Mouse (Mus musculus): ENCODE results near the gene Nelfcd. TPM values are rescaled to one million over a fixed set of nuclear protein-coding genes. Genes with fewer than 3 reads are reported as not detected.

Nelfcd gene
- 74.0 and 77.4 TPM in 2 replicates for polyA plus RNA-seq (2012; rRNA removed)

DNA sequence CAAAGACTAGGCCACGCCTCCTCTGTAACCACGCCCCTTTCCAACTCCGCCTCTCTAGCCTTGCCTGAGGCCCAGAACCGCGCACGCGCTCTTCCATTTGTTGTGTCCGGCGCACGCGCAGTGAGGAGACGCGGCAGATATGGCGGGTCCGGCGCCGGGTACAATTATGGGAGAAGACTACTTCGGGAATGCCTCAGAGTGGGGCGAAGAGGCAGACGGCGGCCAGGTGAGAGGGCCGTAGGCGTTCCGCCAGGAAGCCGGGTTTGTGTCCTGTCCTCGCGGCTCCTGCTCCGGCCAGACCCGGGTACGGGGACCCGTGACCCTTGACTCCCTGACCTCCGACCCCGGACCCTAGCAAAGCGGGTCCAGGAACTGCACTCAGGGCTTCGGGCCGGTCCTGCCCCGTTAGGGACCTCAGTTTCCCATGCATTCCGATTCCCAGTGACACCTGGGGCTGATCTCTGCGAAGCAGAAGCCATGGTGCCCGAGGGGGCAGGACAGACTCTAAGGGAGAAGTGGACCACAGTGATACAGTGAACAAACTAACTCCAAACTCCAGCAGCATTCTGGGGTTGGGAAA is at the start of gene Nelfcd:
Gene Nelfcd, plus strand, starts transcription at position 74 of the 580 bp plus-strand sequence.
- TF ChIP-seq CTCF (IDR thresholded peaks at IDR 0.05; ENCODE audit: borderline replicate concordance, insufficient read depth, low read depth, low read length) = no peak
- TF ChIP-seq POLR2A (IDR thresholded peaks at IDR 0.05; ENCODE audit: borderline replicate concordance, insufficient read depth, low read length) = peak; percentile 56; the same call in 1 of the 2 replicates
- no peaks in the 10 kb centered on the region; the same call in 1 of the 2 replicates for H3K4me1 ChIP-seq (ENCODE audit: control insufficient read depth, insufficient read depth, low read length)
- DNase-seq = peak; percentile 91 to 94
- under 1% methylated on average over 40 of the region's 40 CpGs for WGBS
- H3K27me3 ChIP-seq (ENCODE audit: control insufficient read depth, insufficient read depth, low read length) = no peaks in the 10 kb centered on the region
- H3K4me3 ChIP-seq (replicated peaks; ENCODE audit: insufficient read depth, low read depth, low read length) = peak within 1 kb of the TSS; percentile 77
- H3K27ac ChIP-seq (ENCODE audit: insufficient read depth, low read length) = no peak within 1 kb of the TSS

DNA sequence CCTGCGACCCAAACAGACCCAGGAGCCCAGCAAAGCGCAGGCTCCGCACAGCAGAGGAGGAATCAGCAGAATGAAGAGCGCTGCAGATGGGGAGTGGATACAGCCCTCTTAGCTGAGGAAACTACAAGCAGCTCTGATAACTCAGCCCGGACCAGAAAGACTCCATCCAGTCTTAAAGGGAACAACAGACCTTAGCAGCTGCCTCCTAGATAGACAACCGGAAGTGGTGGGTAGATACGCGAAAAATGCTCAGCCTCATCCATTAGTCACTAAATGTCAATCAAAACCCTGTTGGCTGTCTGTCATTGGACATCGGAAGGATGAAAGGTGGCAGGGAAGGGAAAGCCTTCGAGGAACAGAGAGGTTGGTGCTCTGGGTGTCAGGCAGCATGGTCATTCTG is 49.0 kb upstream of the Nelfcd start:
- WGBS = 87% methylated on average over 10 of the region's 10 CpGs
- Histone ChIP-seq H3K27ac (ENCODE audit: insufficient read depth, low read length) (no peak overlapping the region), H3K27me3 (ENCODE audit: control insufficient read depth, insufficient read depth, low read length) (no peaks in the 10 kb centered on the region; the same call in 1 of the 2 replicates), H3K4me3 (replicated peaks; ENCODE audit: insufficient read depth, low read depth, low read length) (no peak overlapping the region), H3K4me1 (ENCODE audit: control insufficient read depth, insufficient read depth, low read length) (no peaks in the 10 kb centered on the region)
- no peak for DNase-seq
- TF ChIP-seq POLR2A (IDR thresholded peaks at IDR 0.05; ENCODE audit: borderline replicate concordance, insufficient read depth, low read length) = no peak
- TF ChIP-seq CTCF (IDR thresholded peaks at IDR 0.05; ENCODE audit: borderline replicate concordance, insufficient read depth, low read depth, low read length) = no peak

GRCm38 (mm10) chr2:174381021-174381420 is 34.6 kb upstream of the Nelfcd start:
- TF ChIP-seq CTCF (IDR thresholded peaks at IDR 0.05; ENCODE audit: borderline replicate concordance, insufficient read depth, low read depth, low read length) = no peak
- TF ChIP-seq POLR2A (IDR thresholded peaks at IDR 0.05; ENCODE audit: borderline replicate concordance, insufficient read depth, low read length) = no peak
- Histone ChIP-seq H3K27ac (ENCODE audit: insufficient read depth, low read length) (no peak overlapping the region), H3K4me3 (replicated peaks; ENCODE audit: insufficient read depth, low read depth, low read length) (no peak overlapping the region), H3K27me3 (ENCODE audit: control insufficient read depth, insufficient read depth, low read length) (no peaks in the 10 kb centered on the region), H3K4me1 (ENCODE audit: control insufficient read depth, insufficient read depth, low read length) (no peaks in the 10 kb centered on the region)
- WGBS = 90% methylated on average over 9 of the region's 9 CpGs
- no peak for DNase-seq

- Histone ChIP-seq H3K27me3 (ENCODE audit: control insufficient read depth, insufficient read depth, low read length) (no peaks in the 10 kb centered on the region), H3K27ac (ENCODE audit: insufficient read depth, low read length) (no peak overlapping the region), H3K4me1 (ENCODE audit: control insufficient read depth, insufficient read depth, low read length) (no peaks in the 10 kb centered on the region), H3K4me3 (replicated peaks; ENCODE audit: insufficient read depth, low read depth, low read length) (no peak overlapping the region)
- no peak for TF ChIP-seq CTCF (IDR thresholded peaks at IDR 0.05; ENCODE audit: borderline replicate concordance, insufficient read depth, low read depth, low read length)
- no peak for TF ChIP-seq POLR2A (IDR thresholded peaks at IDR 0.05; ENCODE audit: borderline replicate concordance, insufficient read depth, low read length)
- no peak for DNase-seq
- 88% methylated on average over 3 of the region's 3 CpGs for WGBS
Measured at GRCm38 (mm10) chr2:174391936-174392335, 23.7 kb upstream of the Nelfcd start.

GRCm38 (mm10) chr2:174392554-174392953 is 23.1 kb upstream of the Nelfcd start:
- Histone ChIP-seq H3K4me1 (ENCODE audit: control insufficient read depth, insufficient read depth, low read length) (no peaks in the 10 kb centered on the region), H3K4me3 (replicated peaks; ENCODE audit: insufficient read depth, low read depth, low read length) (no peak overlapping the region), H3K27me3 (ENCODE audit: control insufficient read depth, insufficient read depth, low read length) (no peaks in the 10 kb centered on the region), H3K27ac (ENCODE audit: insufficient read depth, low read length) (no peak overlapping the region)
- DNase-seq = no peak
- TF ChIP-seq CTCF (IDR thresholded peaks at IDR 0.05; ENCODE audit: borderline replicate concordance, insufficient read depth, low read depth, low read length) (no peak), POLR2A (IDR thresholded peaks at IDR 0.05; ENCODE audit: borderline replicate concordance, insufficient read depth, low read length) (no peak)
- WGBS = 49% methylated on average over 9 of the region's 9 CpGs

DNA sequence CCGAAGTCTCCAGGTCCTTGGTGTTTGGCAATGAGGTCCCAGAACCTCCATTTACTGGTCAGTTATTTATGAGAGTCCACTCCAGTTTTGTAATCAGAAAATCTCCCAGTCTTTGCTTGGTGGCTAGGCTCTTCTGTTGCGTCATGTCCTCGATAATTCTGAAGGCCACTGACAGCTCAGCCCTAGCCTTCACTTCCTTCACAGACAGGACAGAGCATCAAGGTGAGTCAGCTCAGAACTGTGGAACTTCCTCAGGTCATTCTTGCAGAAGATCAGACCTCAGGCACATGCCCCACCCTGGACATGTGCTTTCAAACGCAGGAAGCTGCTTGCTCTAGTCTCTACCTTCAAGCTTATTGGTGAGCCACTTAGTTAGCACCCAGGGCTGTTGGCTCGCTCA is 22.2 kb upstream of the Nelfcd start:
- no peak overlapping the region for H3K4me3 ChIP-seq (replicated peaks; ENCODE audit: insufficient read depth, low read depth, low read length)
- H3K27ac ChIP-seq (ENCODE audit: insufficient read depth, low read length) = no peak overlapping the region
- no peak for DNase-seq
- no peaks in the 10 kb centered on the region for H3K4me1 ChIP-seq (ENCODE audit: control insufficient read depth, insufficient read depth, low read length)
- 90% methylated on average over 5 of the region's 5 CpGs for WGBS
- TF ChIP-seq POLR2A (IDR thresholded peaks at IDR 0.05; ENCODE audit: borderline replicate concordance, insufficient read depth, low read length) = no peak
- TF ChIP-seq CTCF (IDR thresholded peaks at IDR 0.05; ENCODE audit: borderline replicate concordance, insufficient read depth, low read depth, low read length) = no peak
- no peaks in the 10 kb centered on the region for H3K27me3 ChIP-seq (ENCODE audit: control insufficient read depth, insufficient read depth, low read length)

DNA sequence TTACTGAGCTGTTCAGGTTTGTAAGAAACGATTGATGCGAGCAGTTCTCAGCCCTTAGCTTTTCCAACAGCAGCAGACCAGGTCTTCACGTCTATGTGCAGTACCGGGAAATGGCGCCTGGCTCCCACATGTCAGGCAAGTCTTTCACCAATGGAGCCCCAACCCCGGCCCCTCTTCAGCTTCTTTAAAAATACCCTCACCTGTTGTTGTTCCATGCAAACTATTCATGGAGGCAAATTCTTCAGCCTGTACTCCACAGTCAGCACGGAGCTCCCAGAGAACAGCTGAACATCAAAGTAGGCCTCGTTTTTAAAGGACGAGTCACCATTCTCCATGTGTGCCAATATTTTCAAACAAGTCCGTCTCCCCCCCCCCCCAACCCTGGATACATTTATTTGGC is 19.0 kb upstream of the Nelfcd start:
- H3K27ac ChIP-seq (ENCODE audit: insufficient read depth, low read length) = no peak overlapping the region
- no peak for DNase-seq
- 83% methylated on average over 10 of the region's 10 CpGs for WGBS
- no peak overlapping the region for H3K4me3 ChIP-seq (replicated peaks; ENCODE audit: insufficient read depth, low read depth, low read length)
- H3K27me3 ChIP-seq (ENCODE audit: control insufficient read depth, insufficient read depth, low read length) = no peaks in the 10 kb centered on the region
- no peak for TF ChIP-seq POLR2A (IDR thresholded peaks at IDR 0.05; ENCODE audit: borderline replicate concordance, insufficient read depth, low read length)
- TF ChIP-seq CTCF (IDR thresholded peaks at IDR 0.05; ENCODE audit: borderline replicate concordance, insufficient read depth, low read depth, low read length) = no peak
- no peaks in the 10 kb centered on the region for H3K4me1 ChIP-seq (ENCODE audit: control insufficient read depth, insufficient read depth, low read length)

GRCm38 (mm10) chr2:174397065-174397464 is 18.5 kb upstream of the Nelfcd start:
- Histone ChIP-seq H3K27ac (ENCODE audit: insufficient read depth, low read length) (no peak overlapping the region), H3K27me3 (ENCODE audit: control insufficient read depth, insufficient read depth, low read length) (no peaks in the 10 kb centered on the region), H3K4me3 (replicated peaks; ENCODE audit: insufficient read depth, low read depth, low read length) (no peak overlapping the region), H3K4me1 (ENCODE audit: control insufficient read depth, insufficient read depth, low read length) (no peaks in the 10 kb centered on the region)
- 91% methylated on average over 1 of the region's 1 CpGs for WGBS
- DNase-seq = no peak
- TF ChIP-seq CTCF (IDR thresholded peaks at IDR 0.05; ENCODE audit: borderline replicate concordance, insufficient read depth, low read depth, low read length) (no peak), POLR2A (IDR thresholded peaks at IDR 0.05; ENCODE audit: borderline replicate concordance, insufficient read depth, low read length) (no peak)
